Mouse (Mus musculus): ENCODE data around the gene Macf1. TPM values are rescaled to one million over a fixed set of nuclear protein-coding genes. Genes with fewer than 3 reads are reported as not detected.
"Not testable (repeated sequence)": the region's sequence is repeated elsewhere in the genome, so short reads cannot be mapped to it uniquely, and the experiment has no call there.

Macf1 gene
- polyA plus RNA-seq, 1 experiment, result 41.2 TPM

DNA sequence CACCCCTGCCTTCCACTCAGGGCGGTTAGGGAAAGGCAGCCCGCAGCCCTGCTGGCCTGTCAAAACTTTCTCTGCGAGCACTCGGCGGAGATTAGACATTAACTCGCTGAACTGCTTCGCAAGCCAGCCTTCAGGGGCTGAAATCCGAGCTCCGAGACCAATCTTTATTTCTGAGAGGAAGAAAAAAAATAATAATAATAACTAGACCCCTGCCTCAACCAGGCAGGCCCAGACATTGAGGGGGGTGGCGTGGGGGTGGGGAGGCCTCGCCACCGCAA is 20.5 kb downstream of the Macf1 start:
- peak overlapping the region; percentile 94 for H3K4me3 ChIP-seq (replicated peaks)
- H3K4me1 ChIP-seq, result peaks cover 42% of the 10 kb centered on the region
- TF ChIP-seq GATA1 (IDR thresholded peaks at IDR 0.05; ENCODE audit: borderline replicate concordance, low read length) (no peak), FLI1 (IDR thresholded peaks at IDR 0.05; ENCODE audit: low read length) (no peak)
- peaks cover 58% of the 10 kb centered on the region for H3K27me3 ChIP-seq (replicated peaks)
- H3K9me3 ChIP-seq, result no peaks in the 10 kb centered on the region
- no peaks in the 10 kb centered on the region for H3K36me3 ChIP-seq (replicated peaks; ENCODE audit: low read length)

DNA sequence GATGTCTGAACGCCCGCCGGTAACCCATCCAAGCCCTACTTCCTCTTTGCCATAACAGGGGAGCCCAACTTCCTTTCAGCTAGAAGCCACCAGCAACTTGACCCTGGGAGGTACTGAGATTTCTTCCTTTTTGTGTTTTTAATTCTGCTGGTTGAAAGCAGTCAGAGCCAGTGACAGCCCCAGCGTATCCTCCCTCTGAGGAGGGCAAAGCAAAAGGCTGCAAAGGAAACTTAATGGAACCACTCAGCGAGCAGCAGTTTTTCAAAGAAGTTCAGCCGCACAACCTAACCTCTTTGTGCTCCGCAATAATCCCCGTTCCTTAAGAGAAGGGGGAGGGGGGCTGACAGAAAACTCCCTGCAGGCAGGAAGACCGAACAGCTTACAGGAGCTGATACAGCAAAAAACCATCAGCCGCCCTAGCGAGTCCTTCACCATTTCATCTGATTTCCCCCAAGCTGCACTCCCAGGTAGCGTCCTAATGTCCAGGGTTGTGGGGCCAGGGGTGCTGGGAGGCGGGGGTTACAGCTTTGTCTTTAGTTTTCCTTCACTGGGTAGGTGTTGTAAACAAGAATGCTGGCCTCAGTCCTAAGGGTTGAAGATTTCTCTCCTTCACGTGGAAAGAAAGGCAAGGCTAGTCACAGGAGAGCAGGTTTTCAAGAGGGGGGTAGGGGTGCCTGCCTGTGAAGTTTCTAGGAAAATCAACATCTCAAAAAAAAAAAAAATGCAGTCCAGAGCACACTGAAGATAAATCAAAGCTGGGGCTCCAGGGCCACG is 21.1 kb downstream of the Macf1 start:
- H3K36me3 ChIP-seq (replicated peaks; ENCODE audit: low read length), result no peaks in the 10 kb centered on the region
- peaks cover 57% of the 10 kb centered on the region for H3K27me3 ChIP-seq (replicated peaks)
- TF ChIP-seq GATA1 (IDR thresholded peaks at IDR 0.05; ENCODE audit: borderline replicate concordance, low read length) (no peak), FLI1 (IDR thresholded peaks at IDR 0.05; ENCODE audit: low read length) (no peak)
- H3K4me1 ChIP-seq, result peaks cover 42% of the 10 kb centered on the region
- peak overlapping the region; percentile 94 for H3K4me3 ChIP-seq (replicated peaks)
- no peaks in the 10 kb centered on the region for H3K9me3 ChIP-seq

DNA sequence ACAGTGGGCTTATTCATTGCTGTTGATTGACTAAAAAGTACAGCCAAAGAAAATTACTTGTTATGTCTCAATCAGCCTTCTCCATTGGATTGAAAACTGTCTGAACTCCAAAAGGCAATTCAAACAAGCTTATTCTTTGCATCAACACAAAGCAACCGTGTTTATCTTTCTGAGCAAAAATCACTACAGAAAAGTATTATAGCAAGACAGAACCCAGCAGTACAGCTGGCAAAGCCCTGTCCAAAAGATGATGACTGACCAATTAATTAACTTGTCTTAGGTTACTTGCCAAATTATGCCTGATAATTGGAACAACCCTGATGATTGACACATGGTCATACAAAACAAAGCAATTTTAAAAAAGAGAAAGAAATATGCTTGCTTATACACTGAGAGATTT is 26.0 kb downstream of the Macf1 start:
- Histone ChIP-seq H3K27me3 (replicated peaks) (peaks cover 46% of the 10 kb centered on the region), H3K4me3 (replicated peaks) (no peak overlapping the region), H3K36me3 (replicated peaks; ENCODE audit: low read length) (no peaks in the 10 kb centered on the region), H3K9me3 (no peaks in the 10 kb centered on the region), H3K4me1 (peaks cover 13% of the 10 kb centered on the region)
- TF ChIP-seq GATA1 (IDR thresholded peaks at IDR 0.05; ENCODE audit: borderline replicate concordance, low read length) (no peak), FLI1 (IDR thresholded peaks at IDR 0.05; ENCODE audit: low read length) (no peak)

DNA sequence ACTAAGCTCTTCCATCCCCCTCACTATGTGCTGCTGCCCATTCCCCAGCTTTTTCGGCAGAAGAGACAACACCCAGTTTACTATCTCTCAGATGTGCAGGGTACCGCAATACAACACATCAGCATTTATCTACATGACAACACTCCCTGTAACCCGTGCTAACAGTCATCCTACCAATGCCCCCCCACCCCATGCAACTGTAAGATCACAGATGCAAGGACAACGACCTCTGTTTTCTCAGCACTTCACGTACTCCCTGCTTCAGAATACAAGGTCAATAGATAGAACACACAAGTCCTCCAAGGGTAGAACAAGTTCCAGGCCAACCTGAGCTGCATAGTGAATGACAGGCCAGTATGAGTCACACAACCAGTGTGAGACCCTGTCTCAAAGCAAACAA is 28.9 kb downstream of the Macf1 start:
- Histone ChIP-seq H3K36me3 (replicated peaks; ENCODE audit: low read length) (no peaks in the 10 kb centered on the region), H3K9me3 (no peaks in the 10 kb centered on the region), H3K4me1 (peaks cover 7% of the 10 kb centered on the region), H3K27me3 (replicated peaks) (peaks cover 33% of the 10 kb centered on the region), H3K4me3 (replicated peaks) (no peak overlapping the region)
- TF ChIP-seq FLI1 (IDR thresholded peaks at IDR 0.05; ENCODE audit: low read length) (no peak), GATA1 (IDR thresholded peaks at IDR 0.05; ENCODE audit: borderline replicate concordance, low read length) (no peak)

DNA sequence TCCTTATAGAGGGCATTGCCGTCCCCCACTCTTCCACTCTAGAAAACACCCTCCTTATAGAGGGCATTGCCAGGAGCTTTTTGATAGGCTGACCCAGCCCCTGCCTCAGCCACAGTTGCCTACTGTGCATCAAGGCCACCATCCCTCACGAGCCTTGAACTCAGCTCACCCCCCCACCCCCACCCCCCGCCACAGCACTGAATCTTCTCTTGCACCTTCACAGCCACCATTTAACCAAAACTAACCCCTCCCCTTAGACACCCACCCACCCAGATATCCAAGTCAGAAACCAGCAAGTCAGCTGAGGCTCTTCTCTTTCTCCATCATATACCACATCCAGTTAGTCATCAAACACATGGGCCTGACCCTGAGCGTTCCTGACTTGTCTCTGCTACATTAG is 29.6 kb downstream of the Macf1 start:
- Histone ChIP-seq H3K9me3 (no peaks in the 10 kb centered on the region), H3K4me3 (replicated peaks) (no peak overlapping the region), H3K36me3 (replicated peaks; ENCODE audit: low read length) (no peaks in the 10 kb centered on the region), H3K4me1 (peaks cover 7% of the 10 kb centered on the region), H3K27me3 (replicated peaks) (peaks cover 31% of the 10 kb centered on the region)
- TF ChIP-seq GATA1 (IDR thresholded peaks at IDR 0.05; ENCODE audit: borderline replicate concordance, low read length), result no peak
- TF ChIP-seq FLI1 (IDR thresholded peaks at IDR 0.05; ENCODE audit: low read length), result no peak

DNA sequence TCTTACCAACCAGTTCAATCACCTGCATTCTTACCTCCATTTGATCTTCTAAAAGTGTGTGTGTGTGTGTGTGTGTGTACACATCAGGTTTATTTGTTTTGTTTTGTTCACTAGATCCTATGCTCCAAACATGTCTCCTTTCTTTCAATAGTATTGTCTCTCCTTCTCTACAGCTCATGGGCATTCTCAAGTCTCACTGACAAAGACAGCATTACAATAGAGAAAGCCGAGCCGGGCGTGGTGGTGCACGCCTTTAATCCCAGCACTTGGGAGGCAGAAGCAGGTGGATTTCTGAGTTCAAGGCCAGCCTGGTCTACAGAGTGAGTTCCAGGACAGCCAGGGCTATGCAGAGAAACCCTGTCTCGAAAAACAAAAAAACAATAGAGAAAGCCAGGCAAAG is 30.7 kb downstream of the Macf1 start:
- H3K4me1 ChIP-seq; H3K4me3 ChIP-seq (replicated peaks); H3K9me3 ChIP-seq; H3K36me3 ChIP-seq (replicated peaks; ENCODE audit: low read length): not testable (repeated sequence)
- H3K27me3 ChIP-seq (replicated peaks), result peaks cover 26% of the 10 kb centered on the region

DNA sequence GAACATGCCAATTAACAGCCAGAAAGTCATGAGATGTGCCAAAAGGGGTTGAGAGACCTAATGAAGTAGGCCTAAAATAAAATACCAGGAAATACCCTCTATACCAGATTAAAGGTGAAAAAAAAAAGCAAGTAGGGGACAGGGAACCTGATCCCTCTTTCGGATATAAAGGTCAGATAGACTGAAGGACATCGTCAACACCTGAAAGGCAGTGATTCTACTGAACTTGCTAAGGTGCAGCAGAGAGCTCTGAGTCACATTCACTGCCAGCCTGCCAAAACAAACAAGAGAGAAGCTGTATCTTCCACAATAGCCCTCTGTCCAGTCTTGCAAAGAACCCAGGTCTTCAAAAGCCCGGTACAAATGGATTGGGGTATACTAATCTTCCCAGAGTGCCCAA is 32.0 kb downstream of the Macf1 start:
- TF ChIP-seq FLI1 (IDR thresholded peaks at IDR 0.05; ENCODE audit: low read length) (no peak), GATA1 (IDR thresholded peaks at IDR 0.05; ENCODE audit: borderline replicate concordance, low read length) (no peak)

DNA sequence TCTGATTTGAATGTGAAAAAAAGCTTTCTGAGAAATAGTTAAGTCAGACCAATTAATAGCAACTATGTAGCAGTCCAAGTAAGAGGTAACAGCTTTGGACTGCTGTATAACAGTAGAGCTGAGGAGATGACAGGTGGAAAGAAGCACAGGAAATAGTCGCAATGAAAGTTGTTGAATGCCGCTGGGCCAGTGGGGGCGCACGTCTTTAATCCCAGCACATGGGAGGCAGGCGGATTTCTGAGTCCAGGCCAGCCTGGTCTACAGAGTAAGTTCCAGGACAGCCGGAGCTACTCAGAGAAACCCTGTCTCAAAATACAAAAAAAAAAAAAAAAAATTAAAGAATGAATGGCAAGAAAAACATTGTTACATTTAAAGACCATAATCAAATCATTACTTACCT is 35.0 kb downstream of the Macf1 start:
- no peaks in the 10 kb centered on the region for H3K36me3 ChIP-seq (replicated peaks; ENCODE audit: low read length)
- H3K4me3 ChIP-seq (replicated peaks), result no peak overlapping the region
- H3K9me3 ChIP-seq, result peaks cover 4% of the 10 kb centered on the region
- H3K4me1 ChIP-seq, result no peaks in the 10 kb centered on the region
- no peak for TF ChIP-seq FLI1 (IDR thresholded peaks at IDR 0.05; ENCODE audit: low read length)
- TF ChIP-seq GATA1 (IDR thresholded peaks at IDR 0.05; ENCODE audit: borderline replicate concordance, low read length), result no peak
- peaks cover 13% of the 10 kb centered on the region for H3K27me3 ChIP-seq (replicated peaks)

More for the DNA sequence above, 32.0 kb downstream of the Macf1 start:
- Histone ChIP-seq H3K4me1 (peaks cover 7% of the 10 kb centered on the region), H3K4me3 (replicated peaks) (no peak overlapping the region), H3K27me3 (replicated peaks) (peaks cover 23% of the 10 kb centered on the region), H3K9me3 (no peaks in the 10 kb centered on the region), H3K36me3 (replicated peaks; ENCODE audit: low read length) (no peaks in the 10 kb centered on the region)

DNA sequence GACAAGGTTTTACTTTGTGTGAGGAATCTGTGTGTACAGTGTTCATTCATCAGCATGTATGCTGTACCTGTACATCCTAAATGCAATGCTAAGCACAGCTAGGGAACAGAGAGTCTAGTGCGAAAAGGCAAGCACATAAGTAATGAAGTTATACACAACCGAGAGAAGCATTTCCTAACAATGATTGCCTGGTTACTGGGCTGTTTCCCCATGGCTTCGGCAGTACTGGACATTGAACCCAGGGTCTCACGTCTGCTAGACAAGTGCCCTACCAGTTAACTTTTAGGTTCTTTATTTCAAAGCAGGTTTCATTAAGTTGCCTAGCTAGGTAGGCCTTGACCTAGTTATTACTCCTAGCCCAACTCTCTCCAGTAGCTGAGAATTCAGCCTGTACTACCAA is 36.5 kb downstream of the Macf1 start:
- Histone ChIP-seq H3K9me3 (peaks cover 4% of the 10 kb centered on the region), H3K4me1 (no peaks in the 10 kb centered on the region), H3K36me3 (replicated peaks; ENCODE audit: low read length) (no peaks in the 10 kb centered on the region), H3K27me3 (replicated peaks) (peaks cover 13% of the 10 kb centered on the region), H3K4me3 (replicated peaks) (no peak overlapping the region)
- TF ChIP-seq FLI1 (IDR thresholded peaks at IDR 0.05; ENCODE audit: low read length) (no peak), GATA1 (IDR thresholded peaks at IDR 0.05; ENCODE audit: borderline replicate concordance, low read length) (no peak)

DNA sequence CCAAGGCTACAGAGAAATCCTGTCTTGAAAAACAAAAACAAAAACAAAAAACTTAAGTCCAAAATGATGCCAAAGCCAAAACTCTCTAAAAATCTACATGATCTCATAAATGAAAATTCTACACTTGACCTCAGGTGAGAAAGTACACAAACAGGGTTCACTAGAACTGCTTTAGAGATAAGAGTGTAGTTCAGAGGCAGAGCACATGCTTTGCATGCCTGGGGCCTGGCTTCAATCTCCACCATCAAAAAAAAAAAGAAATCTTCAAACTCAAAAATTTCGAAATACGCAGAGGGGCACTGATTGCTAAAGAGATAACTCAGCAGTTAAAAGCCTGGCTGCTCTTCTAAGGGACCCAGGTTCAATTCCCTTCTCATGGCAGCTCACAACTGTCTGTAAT is 37.1 kb downstream of the Macf1 start:
- no peak for TF ChIP-seq GATA1 (IDR thresholded peaks at IDR 0.05; ENCODE audit: borderline replicate concordance, low read length)
- no peak for TF ChIP-seq FLI1 (IDR thresholded peaks at IDR 0.05; ENCODE audit: low read length)
- H3K9me3 ChIP-seq, result peaks cover 4% of the 10 kb centered on the region
- H3K27me3 ChIP-seq (replicated peaks), result peaks cover 11% of the 10 kb centered on the region
- no peaks in the 10 kb centered on the region for H3K4me1 ChIP-seq
- H3K36me3 ChIP-seq (replicated peaks; ENCODE audit: low read length), result no peaks in the 10 kb centered on the region
- no peak overlapping the region for H3K4me3 ChIP-seq (replicated peaks)

Measured in megakaryocyte, embryonic 14.5 days (primary cell).